Mouse (Mus musculus) brown adipose tissue, adult 24 weeks (tissue): ENCODE measurements around the gene Gzmk. TPM values are rescaled to one million over a fixed set of nuclear protein-coding genes. Genes with fewer than 3 reads are reported as not detected.

Experiments
- H3K27ac ChIP-seq: fragments of 200-500 bp; replicated peaks from 2 replicates; pipeline ENCODE4 v1.5.1; 2012; ENCODE audit warnings: low read depth, mild to moderate bottlenecking, low read length
- H3K4me1 ChIP-seq: fragments of 200-500 bp; 2 replicates; pipeline ENCODE4 v1.6.1; 2012; ENCODE audit warnings: low read length, mixed read lengths; ENCODE audit not compliant: control insufficient read depth, insufficient read depth, insufficient read length
- H3K4me3 ChIP-seq: fragments of 200-500 bp; 2 replicates; pipeline ENCODE4 v1.5.1; 2012; ENCODE audit warnings: low read depth, mild to moderate bottlenecking, low read length, moderate library complexity; ENCODE audit not compliant: insufficient read depth
- polyA plus RNA-seq: library from polyadenylated mRNA; stranded (reverse); fragments of >200 nt; gene quantifications from 2 replicates; pipeline ENCODE4 v1.2.4, GENCODE M21; 2012; ENCODE audit not compliant: missing spikeins, insufficient read depth, insufficient read length

The Gzmk gene
- polyA plus RNA-seq, 1 experiment, result not detected

- Histone ChIP-seq H3K4me3 (peak overlapping the region; percentile 23), H3K4me1 (peaks cover 7% of the 10 kb centered on the region), H3K27ac (peak overlapping the region; percentile 37)
These were observed 1.6 kb downstream of the Gzmk start for GRCm38 (mm10) chr13:113224105-113224504.

- H3K4me1 ChIP-seq, result peaks cover 7% of the 10 kb centered on the region
- no peak overlapping the region for H3K4me3 ChIP-seq
- no peak overlapping the region; the same call in 1 of the 2 replicates for H3K27ac ChIP-seq
These were observed 3.9 kb downstream of the Gzmk start for GRCm38 (mm10) chr13:113221851-113222250.

GRCm38 (mm10) chr13:113213865-113214264 lies 11.8 kb downstream of the Gzmk start:
- Histone ChIP-seq H3K4me3 (no peak overlapping the region), H3K27ac (no peak overlapping the region), H3K4me1 (no peaks in the 10 kb centered on the region)

- H3K27ac ChIP-seq, result no peak overlapping the region
- H3K4me3 ChIP-seq, result no peak overlapping the region
These were observed 13.3 kb downstream of the Gzmk start for GRCm38 (mm10) chr13:113212401-113212800.

GRCm38 (mm10) chr13:113211345-113211744 lies 14.4 kb downstream of the Gzmk start:
- Histone ChIP-seq H3K4me1 (no peaks in the 10 kb centered on the region), H3K4me3 (no peak overlapping the region), H3K27ac (no peak overlapping the region)

More at GRCm38 (mm10) chr13:113212401-113212800, 13.3 kb downstream of the Gzmk start:
- H3K4me1 ChIP-seq, result no peaks in the 10 kb centered on the region

- no peak within 1 kb of the TSS for H3K4me3 ChIP-seq
- H3K4me1 ChIP-seq, result no peaks in the 10 kb centered on the region
- H3K27ac ChIP-seq, result no peak within 1 kb of the TSS
These were observed 16.1 kb downstream of the Gzmk start, which contains the start of gene Esm1 for GRCm38 (mm10) chr13:113209624-113210023. Gene Esm1 (plus strand): TSS chr13:113209659.

- peaks cover 2% of the 10 kb centered on the region; the same call in 1 of the 2 replicates for H3K4me1 ChIP-seq
- H3K27ac ChIP-seq, result no peak overlapping the region
- no peak overlapping the region for H3K4me3 ChIP-seq
These were observed 20.4 kb downstream of the Gzmk start for GRCm38 (mm10) chr13:113205346-113205745.

GRCm38 (mm10) chr13:113203146-113203545 lies 22.6 kb downstream of the Gzmk start:
- Histone ChIP-seq H3K27ac (no peak overlapping the region), H3K4me1 (peaks cover 2% of the 10 kb centered on the region; the same call in 1 of the 2 replicates), H3K4me3 (no peak overlapping the region)

- H3K4me3 ChIP-seq, result no peak overlapping the region
- H3K27ac ChIP-seq, result no peak overlapping the region
- H3K4me1 ChIP-seq, result peaks cover 5% of the 10 kb centered on the region
These were observed 23.5 kb downstream of the Gzmk start for GRCm38 (mm10) chr13:113202184-113202583.

- Histone ChIP-seq H3K27ac (no peak overlapping the region), H3K4me3 (no peak overlapping the region), H3K4me1 (peaks cover 5% of the 10 kb centered on the region)
These were observed 24.1 kb downstream of the Gzmk start for GRCm38 (mm10) chr13:113201631-113202030.

GRCm38 (mm10) chr13:113200726-113201125 lies 25.0 kb downstream of the Gzmk start:
- Histone ChIP-seq H3K4me3 (no peak overlapping the region), H3K27ac (no peak overlapping the region)

GRCm38 (mm10) chr13:113199331-113199730 lies 26.4 kb downstream of the Gzmk start:
- peaks cover 5% of the 10 kb centered on the region for H3K4me1 ChIP-seq
- H3K4me3 ChIP-seq, result no peak overlapping the region
- H3K27ac ChIP-seq, result no peak overlapping the region

More at GRCm38 (mm10) chr13:113200726-113201125, 25.0 kb downstream of the Gzmk start:
- peaks cover 5% of the 10 kb centered on the region for H3K4me1 ChIP-seq

- no peak overlapping the region for H3K4me3 ChIP-seq
- no peak overlapping the region for H3K27ac ChIP-seq
- peaks cover 5% of the 10 kb centered on the region for H3K4me1 ChIP-seq
These were observed 27.7 kb downstream of the Gzmk start for GRCm38 (mm10) chr13:113197872-113198502.

GRCm38 (mm10) chr13:113196808-113197674 lies 28.7 kb downstream of the Gzmk start:
- peaks cover 5% of the 10 kb centered on the region for H3K4me1 ChIP-seq

GRCm38 (mm10) chr13:113183720-113184119 lies 42.0 kb downstream of the Gzmk start:
- H3K4me3 ChIP-seq, result no peak overlapping the region
- H3K27ac ChIP-seq, result no peak overlapping the region
- H3K4me1 ChIP-seq, result no peaks in the 10 kb centered on the region

More at GRCm38 (mm10) chr13:113196808-113197674, 28.7 kb downstream of the Gzmk start:
- Histone ChIP-seq H3K27ac (no peak overlapping the region), H3K4me3 (no peak overlapping the region)
